Mouse (Mus musculus) thymus, adult 2 months (tissue): Measurements from ENCODE around the gene Pa2g4.

Source experiments
- CTCF ChIP-seq: fragments of 200-500 bp; IDR thresholded peaks from 2 replicates; pipeline ENCODE4 v1.5.1; 2012; ENCODE audit warnings: mild to moderate bottlenecking, control low read depth, low read length, moderate library complexity, borderline replicate concordance; ENCODE audit not compliant: control insufficient read depth, poor library complexity, insufficient read depth; ENCODE audit errors: extremely low read depth
- POLR2A ChIP-seq: fragments of 200-500 bp; IDR thresholded peaks from 2 replicates; pipeline ENCODE4 v1.6.1; 2012; ENCODE audit warnings: mild to moderate bottlenecking, low read length, control low read depth, moderate library complexity; ENCODE audit not compliant: control insufficient read depth, poor library complexity, insufficient read depth; ENCODE audit errors: extremely low read depth

DNA sequence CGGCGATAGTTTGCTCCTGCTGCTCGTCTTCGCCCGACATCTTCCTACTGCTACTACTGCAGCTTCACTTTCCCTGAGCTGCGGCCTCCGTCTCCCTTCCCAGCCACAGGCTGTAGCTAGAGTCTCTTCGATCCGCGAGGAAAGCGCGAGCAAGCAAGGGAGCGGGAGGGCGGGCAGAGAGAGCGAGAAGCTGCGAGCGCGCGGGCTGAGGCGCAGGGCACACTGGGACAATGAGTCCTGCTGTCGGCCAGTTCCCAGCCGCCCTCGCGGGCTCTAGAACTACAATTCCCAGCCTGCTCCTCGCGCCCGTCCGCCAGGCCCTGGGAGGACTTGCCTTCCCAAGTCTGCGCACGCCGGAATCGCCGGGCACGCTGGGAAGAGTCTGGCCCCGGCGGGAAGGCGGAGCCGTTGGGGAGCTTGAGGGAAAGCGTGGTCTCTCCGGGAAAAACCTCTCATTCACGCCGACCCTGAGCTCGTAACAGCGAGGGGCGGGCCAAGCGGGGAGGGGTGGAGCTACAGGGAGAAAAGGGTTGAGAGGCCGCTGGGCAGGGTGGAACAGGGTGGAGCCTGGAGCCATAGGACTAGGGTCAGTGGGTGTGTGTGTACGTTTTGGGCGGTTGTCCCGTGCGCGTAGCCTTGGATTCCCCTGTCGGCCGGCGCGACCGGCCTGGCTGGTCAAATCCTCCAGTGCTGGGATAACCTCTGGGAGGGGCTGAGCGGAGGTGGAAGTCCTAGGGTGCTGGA lies at the start of gene Pa2g4:
- TF ChIP-seq CTCF: no peak; the same call in 1 of the 2 replicates
- peak; percentile 65 for TF ChIP-seq POLR2A
